Mouse (Mus musculus): ENCODE data around the gene Npepl1. TPM values are rescaled to one million over a fixed set of nuclear protein-coding genes. Genes with fewer than 3 reads are reported as not detected.
A peak's percentile ranks its signal among the peaks of the same experiment; 100 is the strongest.

Gene Npepl1
- 60.6 and 90.9 TPM in 2 replicates for polyA plus RNA-seq (2012; rRNA removed)

- Histone ChIP-seq H3K4me3 (ENCODE audit: low read depth, low read length) (peak within 1 kb of the TSS; percentile 90), H3K36me3 (ENCODE audit: control insufficient read depth, insufficient read depth, low read length) (peaks cover 15% of the 10 kb centered on the region), H3K27me3 (ENCODE audit: control insufficient read depth, insufficient read depth, low read length) (no peaks in the 10 kb centered on the region), H3K27ac (ENCODE audit: insufficient read depth, low read depth, low read length) (peak within 1 kb of the TSS; percentile 80), H3K4me1 (ENCODE audit: control insufficient read depth, insufficient read depth, insufficient read length, low read length) (peaks cover 21% of the 10 kb centered on the region)
- 1% methylated on average over 90 of the region's 90 CpGs for WGBS
- TF ChIP-seq CTCF (IDR thresholded peaks at IDR 0.05; ENCODE audit: extremely low read depth, insufficient read length, insufficient replicate concordance, low read depth, low read length) (peak; percentile 43; the same call in 1 of the 2 replicates), POLR2A (IDR thresholded peaks at IDR 0.05; ENCODE audit: low read depth, low read length) (no peak; the same call in 1 of the 2 replicates)
Observed at GRCm38 (mm10) chr2:174109991-174110782, at the start of gene Npepl1. Gene Npepl1 (plus strand): TSS chr2:174110349.

DNA sequence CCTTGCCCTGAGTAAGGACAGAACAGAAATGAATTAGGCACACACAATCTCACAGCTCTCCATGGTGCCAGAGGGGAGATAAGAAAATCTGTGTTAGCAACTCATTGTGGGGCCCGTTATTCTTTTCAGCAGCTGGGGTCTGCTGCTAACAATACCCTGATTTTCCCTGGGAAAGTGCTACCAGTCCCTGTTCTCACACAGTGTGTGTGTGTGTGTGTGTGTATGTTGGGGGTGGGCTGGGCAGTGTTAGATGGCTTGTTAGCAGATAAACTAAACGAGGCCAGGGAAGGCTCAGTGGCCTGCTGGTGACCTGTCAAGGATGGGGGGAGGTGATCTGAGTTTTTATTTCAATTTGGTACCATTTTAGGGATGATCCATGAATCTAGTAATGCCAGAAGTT lies 48.9 kb upstream of the Npepl1 start:
- Histone ChIP-seq H3K27me3 (ENCODE audit: control insufficient read depth, insufficient read depth, low read length) (no peaks in the 10 kb centered on the region), H3K36me3 (ENCODE audit: control insufficient read depth, insufficient read depth, low read length) (no peaks in the 10 kb centered on the region), H3K27ac (ENCODE audit: insufficient read depth, low read depth, low read length) (no peak overlapping the region), H3K4me3 (ENCODE audit: low read depth, low read length) (no peak overlapping the region), H3K4me1 (ENCODE audit: control insufficient read depth, insufficient read depth, insufficient read length, low read length) (no peaks in the 10 kb centered on the region)
- TF ChIP-seq CTCF (IDR thresholded peaks at IDR 0.05; ENCODE audit: extremely low read depth, insufficient read length, insufficient replicate concordance, low read depth, low read length) = no peak
- no peak for TF ChIP-seq POLR2A (IDR thresholded peaks at IDR 0.05; ENCODE audit: low read depth, low read length)
- 22% methylated on average over 2 of the region's 2 CpGs for WGBS

DNA sequence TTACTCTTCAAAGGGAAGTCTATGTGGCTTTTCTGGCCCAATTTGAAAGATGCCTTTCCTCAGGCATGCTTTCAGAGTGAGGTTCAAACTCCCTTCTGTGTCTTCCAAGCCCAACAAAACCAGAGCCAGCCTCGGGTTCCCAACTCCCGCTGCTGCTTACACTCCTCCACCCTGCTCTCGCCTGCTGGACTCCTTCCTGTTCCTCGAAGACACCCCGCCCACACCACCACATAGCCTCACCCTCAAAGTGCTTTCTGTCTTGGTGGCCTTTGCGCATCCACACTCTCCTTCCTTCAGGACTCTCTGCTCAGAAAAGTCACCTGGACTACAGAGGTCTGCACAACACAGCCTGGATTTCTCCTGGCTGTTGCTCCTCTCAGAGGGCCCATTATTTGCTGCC lies 47.1 kb upstream of the Npepl1 start:
- Histone ChIP-seq H3K27ac (ENCODE audit: insufficient read depth, low read depth, low read length) (no peak overlapping the region), H3K4me3 (ENCODE audit: low read depth, low read length) (no peak overlapping the region), H3K27me3 (ENCODE audit: control insufficient read depth, insufficient read depth, low read length) (no peaks in the 10 kb centered on the region), H3K36me3 (ENCODE audit: control insufficient read depth, insufficient read depth, low read length) (no peaks in the 10 kb centered on the region), H3K4me1 (ENCODE audit: control insufficient read depth, insufficient read depth, insufficient read length, low read length) (no peaks in the 10 kb centered on the region)
- TF ChIP-seq CTCF (IDR thresholded peaks at IDR 0.05; ENCODE audit: extremely low read depth, insufficient read length, insufficient replicate concordance, low read depth, low read length) = no peak
- no peak for TF ChIP-seq POLR2A (IDR thresholded peaks at IDR 0.05; ENCODE audit: low read depth, low read length)
- WGBS = 25% methylated on average over 6 of the region's 6 CpGs

DNA sequence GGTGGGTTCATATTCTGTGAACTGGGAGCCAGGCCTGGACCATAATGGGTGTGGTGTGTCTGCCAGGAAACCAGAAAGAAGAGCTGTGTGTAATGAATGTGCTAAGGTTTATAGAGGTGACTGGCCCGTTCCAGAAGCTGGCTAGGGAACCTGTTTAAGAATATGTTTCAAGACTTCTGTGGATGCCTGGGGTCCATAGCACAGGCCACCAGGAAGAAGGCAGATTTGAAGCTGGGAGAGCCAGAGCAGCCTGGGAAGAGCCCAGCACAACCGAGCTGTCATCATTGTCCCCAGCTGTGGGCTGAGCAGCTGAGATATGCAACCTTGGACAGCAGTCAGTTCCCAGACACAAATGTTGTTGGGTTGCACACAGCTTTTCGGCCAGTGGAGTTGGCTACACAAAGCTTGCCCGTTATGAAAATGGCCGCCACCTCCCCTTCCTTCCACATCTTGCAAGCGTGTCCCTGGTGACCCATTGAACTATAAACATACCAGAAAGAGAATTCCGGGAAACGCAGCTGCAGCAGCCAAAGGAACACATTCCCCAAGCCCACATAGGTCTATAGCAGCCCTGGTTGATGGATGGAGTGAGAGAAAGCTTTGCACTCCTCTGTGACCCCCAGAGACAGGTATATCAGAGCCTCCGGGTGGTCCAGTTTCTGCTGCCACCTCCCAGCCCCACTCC lies 46.5 kb upstream of the Npepl1 start:
- H3K36me3 ChIP-seq (ENCODE audit: control insufficient read depth, insufficient read depth, low read length) = no peaks in the 10 kb centered on the region
- H3K27me3 ChIP-seq (ENCODE audit: control insufficient read depth, insufficient read depth, low read length) = no peaks in the 10 kb centered on the region
- TF ChIP-seq POLR2A (IDR thresholded peaks at IDR 0.05; ENCODE audit: low read depth, low read length) (no peak), CTCF (IDR thresholded peaks at IDR 0.05; ENCODE audit: extremely low read depth, insufficient read length, insufficient replicate concordance, low read depth, low read length) (no peak)
- H3K4me1 ChIP-seq (ENCODE audit: control insufficient read depth, insufficient read depth, insufficient read length, low read length) = no peaks in the 10 kb centered on the region
- 70% methylated on average over 9 of the region's 9 CpGs for WGBS
- H3K4me3 ChIP-seq (ENCODE audit: low read depth, low read length) = no peak overlapping the region
- H3K27ac ChIP-seq (ENCODE audit: insufficient read depth, low read depth, low read length) = no peak overlapping the region

- WGBS = 80% methylated on average over 6 of the region's 6 CpGs
- no peak overlapping the region for H3K27ac ChIP-seq (ENCODE audit: insufficient read depth, low read depth, low read length)
- no peaks in the 10 kb centered on the region for H3K36me3 ChIP-seq (ENCODE audit: control insufficient read depth, insufficient read depth, low read length)
- H3K4me1 ChIP-seq (ENCODE audit: control insufficient read depth, insufficient read depth, insufficient read length, low read length) = no peaks in the 10 kb centered on the region
- no peaks in the 10 kb centered on the region for H3K27me3 ChIP-seq (ENCODE audit: control insufficient read depth, insufficient read depth, low read length)
- no peak overlapping the region for H3K4me3 ChIP-seq (ENCODE audit: low read depth, low read length)
- TF ChIP-seq CTCF (IDR thresholded peaks at IDR 0.05; ENCODE audit: extremely low read depth, insufficient read length, insufficient replicate concordance, low read depth, low read length) = no peak
- no peak for TF ChIP-seq POLR2A (IDR thresholded peaks at IDR 0.05; ENCODE audit: low read depth, low read length)
Observed at GRCm38 (mm10) chr2:174067793-174068419, 42.2 kb upstream of the Npepl1 start.

DNA sequence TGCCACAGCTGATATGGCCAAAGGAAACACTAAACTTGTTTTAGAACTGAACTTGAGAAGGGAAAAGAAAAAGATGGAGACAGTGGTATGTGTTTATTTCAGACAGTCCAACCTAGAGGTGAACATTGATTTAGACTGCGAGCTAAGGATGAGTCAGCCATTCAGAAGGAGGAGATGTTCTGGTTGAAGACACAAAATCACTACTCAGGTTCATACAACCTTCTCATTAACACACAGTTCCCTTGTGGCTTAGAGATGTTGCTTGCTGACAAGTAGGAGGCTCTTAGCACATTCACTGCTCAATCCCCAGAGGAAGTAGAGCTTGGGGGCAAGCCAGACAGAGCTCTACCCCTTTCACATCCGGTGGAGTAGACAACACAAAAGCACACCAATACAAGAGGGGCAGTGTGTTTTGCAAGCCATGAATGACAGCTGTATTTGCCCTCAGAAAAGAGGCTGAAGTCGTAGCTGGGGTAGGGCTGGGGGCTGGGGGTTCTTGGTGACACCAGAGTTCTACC lies 40.6 kb upstream of the Npepl1 start:
- H3K36me3 ChIP-seq (ENCODE audit: control insufficient read depth, insufficient read depth, low read length) = no peaks in the 10 kb centered on the region
- 51% methylated on average over 3 of the region's 3 CpGs for WGBS
- no peaks in the 10 kb centered on the region for H3K4me1 ChIP-seq (ENCODE audit: control insufficient read depth, insufficient read depth, insufficient read length, low read length)
- H3K4me3 ChIP-seq (ENCODE audit: low read depth, low read length) = no peak overlapping the region
- no peaks in the 10 kb centered on the region for H3K27me3 ChIP-seq (ENCODE audit: control insufficient read depth, insufficient read depth, low read length)
- no peak for TF ChIP-seq CTCF (IDR thresholded peaks at IDR 0.05; ENCODE audit: extremely low read depth, insufficient read length, insufficient replicate concordance, low read depth, low read length)
- no peak overlapping the region for H3K27ac ChIP-seq (ENCODE audit: insufficient read depth, low read depth, low read length)

DNA sequence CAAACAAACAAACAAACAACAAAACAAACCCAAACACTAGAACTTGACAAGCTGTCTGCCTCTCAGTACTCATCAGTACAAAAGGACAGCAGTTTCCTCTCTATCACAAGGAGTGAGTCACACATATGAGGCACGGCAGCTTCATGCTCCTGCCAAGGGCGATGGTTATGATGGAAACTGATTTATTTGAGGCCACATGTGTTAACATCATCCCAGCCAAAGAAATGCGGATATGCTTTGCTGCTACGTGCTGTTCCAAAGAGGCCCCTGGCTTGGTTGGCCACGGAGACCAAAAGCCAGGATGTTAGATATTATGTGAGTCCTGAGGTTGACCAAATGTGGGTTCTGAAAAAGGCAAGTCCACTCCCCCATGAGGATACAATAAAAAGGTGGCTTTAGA lies 38.7 kb upstream of the Npepl1 start:
- H3K4me1 ChIP-seq (ENCODE audit: control insufficient read depth, insufficient read depth, insufficient read length, low read length) = peaks cover 6% of the 10 kb centered on the region
- H3K27me3 ChIP-seq (ENCODE audit: control insufficient read depth, insufficient read depth, low read length) = no peaks in the 10 kb centered on the region
- TF ChIP-seq CTCF (IDR thresholded peaks at IDR 0.05; ENCODE audit: extremely low read depth, insufficient read length, insufficient replicate concordance, low read depth, low read length) = no peak
- TF ChIP-seq POLR2A (IDR thresholded peaks at IDR 0.05; ENCODE audit: low read depth, low read length) = no peak
- H3K36me3 ChIP-seq (ENCODE audit: control insufficient read depth, insufficient read depth, low read length) = no peaks in the 10 kb centered on the region
- no peak overlapping the region for H3K4me3 ChIP-seq (ENCODE audit: low read depth, low read length)
- WGBS = 78% methylated on average over 5 of the region's 5 CpGs
- H3K27ac ChIP-seq (ENCODE audit: insufficient read depth, low read depth, low read length) = no peak overlapping the region
